Mouse (Mus musculus): ENCODE measurements around the gene Evi5.

Gene Evi5

DNA sequence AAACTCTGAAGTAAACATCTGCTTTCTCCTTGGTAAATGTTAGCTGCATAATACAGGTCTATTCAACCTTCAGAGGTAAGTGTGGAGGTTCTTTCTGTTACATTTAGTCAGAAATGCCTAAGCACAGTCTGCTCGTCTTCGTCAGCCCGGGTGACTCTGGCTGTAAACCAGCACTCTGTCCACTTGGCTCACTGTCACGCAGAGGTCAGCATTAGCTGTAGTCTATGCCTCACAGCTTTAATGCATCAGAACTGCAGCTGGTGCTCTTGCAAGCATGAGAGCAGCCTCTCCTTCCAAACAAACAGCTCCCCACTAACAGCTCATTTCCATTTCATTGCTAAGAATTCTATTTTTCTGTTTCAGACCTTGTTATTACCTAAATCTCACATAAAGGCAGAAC, 67.4 kb downstream of the Evi5 start:
- DNase-seq (ENCODE audit: low read depth in 1 of 2, low spot score in 2 of 2): no peak

DNA sequence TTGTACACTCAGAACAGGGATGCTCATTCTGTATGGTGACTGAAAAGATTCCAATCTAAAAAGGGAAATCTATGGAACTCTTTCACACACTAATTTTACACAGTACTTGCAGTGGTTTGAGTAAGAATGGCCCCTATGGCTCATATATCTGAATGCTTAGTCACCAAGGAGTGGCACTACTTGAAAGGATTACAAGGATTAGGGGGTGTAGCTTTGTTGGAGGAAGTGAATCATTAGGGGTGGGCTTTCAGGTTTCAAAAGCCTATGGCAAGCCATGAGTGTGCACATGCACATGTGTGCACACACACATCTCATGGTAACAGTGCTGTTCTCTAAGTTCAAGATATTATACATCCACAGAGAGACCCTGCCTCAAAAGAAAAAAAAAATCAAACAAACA, 72.3 kb downstream of the Evi5 start:
- DNase-seq (ENCODE audit: low read depth in 1 of 2, low spot score in 2 of 2): no peak

DNA sequence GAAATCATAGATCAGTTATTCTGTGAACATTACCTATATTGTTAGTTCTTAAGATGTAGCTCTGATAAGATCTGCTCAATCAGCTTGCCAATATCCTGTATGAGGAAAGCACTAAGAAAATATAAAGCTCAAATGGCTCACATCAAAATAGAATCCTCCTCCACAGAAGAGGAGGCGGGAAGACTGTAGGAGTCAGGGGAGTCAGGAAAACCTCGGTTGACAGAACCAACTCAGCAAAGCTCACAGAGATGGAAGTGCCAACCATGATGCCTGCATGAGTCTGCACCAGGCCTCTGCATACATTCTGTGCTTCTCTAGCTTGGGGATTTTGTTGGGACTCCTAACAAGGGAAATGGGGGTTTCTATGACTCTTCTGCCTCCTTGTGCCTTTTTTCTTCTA, 73.7 kb downstream of the Evi5 start:
- DNase-seq (ENCODE audit: low read depth in 1 of 2, low spot score in 2 of 2): no peak

DNA sequence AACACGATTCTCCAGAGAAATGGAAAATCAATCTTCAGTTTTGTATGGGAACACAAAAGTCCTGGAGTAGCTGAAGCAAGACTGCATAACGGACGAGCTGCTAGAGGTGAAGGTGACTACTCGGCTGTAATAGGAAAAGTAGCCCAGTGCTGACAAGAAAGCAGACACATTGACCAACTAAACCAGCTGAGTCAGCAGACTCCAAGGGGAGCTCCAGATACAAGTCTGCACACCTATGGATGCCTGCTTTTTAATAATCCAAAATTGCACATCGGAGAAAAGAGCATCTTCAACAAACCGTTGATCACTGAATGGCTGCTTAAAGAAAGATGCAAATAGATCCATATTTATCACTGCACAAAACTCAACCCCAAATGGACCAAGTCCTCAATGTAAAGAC, 76.6 kb downstream of the Evi5 start:
- DNase-seq (ENCODE audit: low read depth in 1 of 2, low spot score in 2 of 2): no peak

DNA sequence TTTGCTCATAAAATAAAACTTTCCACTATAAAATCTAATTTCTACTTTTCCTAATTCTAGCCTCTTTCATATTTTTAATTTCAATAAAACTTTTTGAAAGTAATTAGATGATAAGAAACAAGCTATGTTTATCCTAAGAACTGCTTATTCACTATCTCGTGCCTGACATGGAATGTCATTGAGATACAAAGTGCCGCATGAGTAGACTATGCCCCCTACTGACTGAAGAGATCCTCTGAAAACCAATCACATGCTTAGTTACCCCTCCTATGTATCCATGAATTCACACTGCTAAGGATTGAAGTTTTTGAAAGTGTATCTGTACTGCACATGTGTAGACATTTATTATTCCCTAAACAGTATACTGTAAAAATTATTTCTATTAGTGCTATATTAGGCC, 81.0 kb downstream of the Evi5 start:
- DNase-seq (ENCODE audit: low read depth in 1 of 2, low spot score in 2 of 2): no peak

DNA sequence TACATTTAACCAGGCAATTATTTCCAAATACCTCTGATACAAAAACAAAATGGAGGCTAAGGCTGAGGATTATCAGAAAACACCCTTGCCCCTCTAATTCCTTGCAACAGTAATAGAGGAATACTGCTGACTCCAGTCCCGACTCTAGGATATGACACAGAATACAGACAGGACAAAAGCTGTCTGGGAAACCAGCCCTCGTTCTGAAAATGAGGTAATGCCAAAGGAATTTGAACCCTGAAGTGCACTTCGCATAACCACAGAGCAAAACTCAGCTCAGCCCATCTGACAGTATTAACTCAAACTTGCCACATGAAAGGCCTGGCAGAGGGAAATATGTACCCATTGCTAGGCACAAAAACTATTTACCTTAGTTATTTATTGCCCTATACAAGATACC, 81.6 kb downstream of the Evi5 start:
- no peak for DNase-seq (ENCODE audit: low read depth in 1 of 2, low spot score in 2 of 2)

DNA sequence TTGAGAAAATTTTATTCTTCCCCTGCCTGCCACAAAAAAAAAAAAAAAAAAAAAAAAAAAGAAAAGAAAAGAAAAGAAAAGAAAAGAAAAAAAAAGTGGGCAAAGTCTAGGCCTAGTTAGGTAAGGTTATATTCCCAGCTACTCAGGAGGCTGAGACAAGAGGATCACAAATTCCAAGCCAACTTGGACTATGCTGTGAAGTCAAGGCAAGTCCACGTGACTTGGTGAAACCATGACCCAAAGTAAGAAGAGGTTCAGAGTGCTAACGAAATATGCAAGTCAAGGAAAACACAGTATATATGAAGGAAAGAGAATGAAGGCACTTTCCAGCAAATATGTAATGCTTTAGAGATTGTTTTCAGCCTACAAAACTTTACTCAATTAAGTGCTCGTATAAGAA, 82.4 kb downstream of the Evi5 start:
- no peak for DNase-seq (ENCODE audit: low read depth in 1 of 2, low spot score in 2 of 2)

DNA sequence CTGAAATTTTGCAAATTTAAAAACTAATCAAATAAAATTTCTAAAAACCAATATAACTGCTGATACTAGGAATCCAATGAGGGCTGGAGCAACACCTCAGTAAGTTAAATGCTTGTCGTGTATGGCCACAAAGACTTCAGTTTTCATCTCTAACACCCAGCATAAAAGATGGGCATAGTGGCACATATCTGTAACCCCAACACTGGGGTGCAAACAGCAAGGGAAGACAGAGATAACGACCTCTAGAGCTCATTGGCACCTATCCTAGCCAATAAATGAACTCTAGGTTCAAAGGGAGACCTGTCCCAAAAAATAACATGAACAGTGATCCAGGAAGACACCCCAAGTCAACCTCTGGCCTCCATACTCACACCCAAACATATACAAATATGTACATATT, 82.9 kb downstream of the Evi5 start:
- no peak for DNase-seq (ENCODE audit: low read depth in 1 of 2, low spot score in 2 of 2)

DNA sequence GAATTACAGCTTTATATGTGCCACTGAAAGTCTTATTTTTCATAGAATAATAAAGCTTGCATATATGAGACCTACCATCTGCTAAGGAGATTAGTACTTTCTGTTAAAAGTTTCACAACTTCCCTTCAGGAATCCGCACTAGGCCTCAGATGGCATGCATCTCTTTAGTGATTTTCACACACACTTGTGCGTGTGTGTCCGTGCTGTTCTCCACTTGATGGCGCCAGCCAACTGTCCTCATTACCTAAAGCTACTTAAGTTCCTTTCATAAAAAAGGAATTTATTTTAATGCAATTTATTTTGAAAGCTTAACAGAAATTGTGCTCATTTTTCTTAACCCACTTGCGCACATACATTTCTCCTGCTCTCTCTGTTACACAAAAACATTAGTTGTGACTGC, 85.4 kb downstream of the Evi5 start:
- no peak for DNase-seq (ENCODE audit: low read depth in 1 of 2, low spot score in 2 of 2)

DNA sequence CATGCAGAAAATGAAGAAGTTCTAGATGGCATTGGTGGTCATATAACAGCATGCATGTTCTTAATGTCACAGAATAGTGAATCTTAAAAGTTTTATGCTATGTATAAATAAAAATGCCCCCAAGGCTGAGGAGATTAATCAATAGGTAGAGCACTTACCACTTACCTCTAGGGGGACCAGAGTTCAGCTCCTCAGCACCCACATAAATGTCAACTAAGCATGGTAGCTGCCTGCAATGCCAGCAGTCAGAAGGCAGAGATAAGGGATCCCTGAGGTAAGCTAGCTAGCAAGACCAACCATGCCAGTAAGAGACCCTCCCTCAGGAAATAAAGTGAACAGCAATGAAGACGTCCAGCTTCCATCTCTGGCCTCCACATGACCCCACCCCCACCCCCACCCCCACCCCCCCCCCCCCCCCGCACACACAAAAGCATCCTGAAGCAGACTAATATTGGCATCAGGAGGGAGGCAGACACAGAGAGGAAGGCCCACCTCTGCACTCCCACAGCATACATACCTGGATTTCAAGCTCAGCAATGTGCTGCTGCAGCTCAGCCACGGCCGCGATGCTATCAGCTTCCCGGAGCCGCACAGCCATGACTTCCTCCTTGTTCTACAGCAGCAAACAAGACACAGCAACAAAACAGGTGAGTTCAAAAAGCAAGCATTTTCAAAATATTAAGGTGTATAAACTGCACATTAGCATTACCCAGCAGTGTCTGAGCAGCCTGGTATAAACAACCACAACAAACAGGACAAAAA, 87.0 kb downstream of the Evi5 start:
- no peak for DNase-seq (ENCODE audit: low read depth in 1 of 2, low spot score in 2 of 2)

DNA sequence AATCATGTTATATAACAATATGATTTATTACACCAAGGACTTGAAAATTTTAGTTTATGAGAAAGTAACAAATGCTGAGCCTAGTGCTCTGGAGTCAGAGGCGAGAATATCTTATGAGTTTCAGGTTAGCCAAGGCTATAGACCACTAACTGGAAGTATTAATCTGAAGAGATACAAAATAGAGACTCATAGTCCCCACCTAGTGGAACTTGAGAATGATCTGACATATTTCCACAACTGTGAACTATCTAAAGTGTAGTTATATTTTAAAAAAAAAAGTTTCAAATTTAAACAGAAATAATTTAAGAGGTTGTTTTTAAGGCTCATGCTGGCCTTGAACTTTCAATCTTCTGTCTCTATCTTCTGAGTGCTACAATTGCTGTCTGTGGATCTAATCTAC, 92.5 kb downstream of the Evi5 start:
- no peak for DNase-seq (ENCODE audit: low read depth in 1 of 2, low spot score in 2 of 2)

DNA sequence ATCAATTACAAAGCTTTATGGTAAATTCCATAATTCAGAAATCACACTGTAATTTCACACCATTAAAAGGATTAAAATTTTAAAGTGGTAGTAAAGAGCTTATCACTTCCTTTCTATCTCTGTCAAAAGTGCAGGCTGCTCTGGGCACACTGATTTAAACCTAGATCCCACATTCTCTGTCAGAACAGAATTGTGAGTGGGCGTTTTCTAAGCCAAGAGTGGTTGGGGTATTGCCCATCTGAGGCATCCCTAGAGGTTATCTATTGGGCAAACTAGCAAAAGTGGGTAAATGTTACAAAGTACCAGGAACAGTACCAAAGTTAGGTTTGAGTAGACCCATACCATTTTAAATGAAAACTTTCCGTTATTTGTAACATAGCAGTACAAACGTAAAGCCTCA, 96.1 kb downstream of the Evi5 start:
- DNase-seq (ENCODE audit: low read depth in 1 of 2, low spot score in 2 of 2): no peak

DNA sequence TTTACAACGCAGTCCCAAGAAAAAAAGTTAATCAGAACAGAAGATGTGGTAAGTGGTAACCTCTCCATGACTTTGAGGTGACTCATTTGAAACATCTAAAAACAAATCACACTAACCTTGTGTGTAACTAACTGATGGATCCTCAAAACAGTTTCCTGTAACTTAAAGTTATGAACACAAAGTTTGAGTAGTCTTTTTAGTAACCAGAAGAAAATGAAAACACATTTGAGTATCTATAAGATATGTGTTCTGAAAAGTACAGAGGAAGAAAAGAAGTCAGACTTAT, 97.4 kb downstream of the Evi5 start:
- no peak for DNase-seq (ENCODE audit: low read depth in 1 of 2, low spot score in 2 of 2)

DNA sequence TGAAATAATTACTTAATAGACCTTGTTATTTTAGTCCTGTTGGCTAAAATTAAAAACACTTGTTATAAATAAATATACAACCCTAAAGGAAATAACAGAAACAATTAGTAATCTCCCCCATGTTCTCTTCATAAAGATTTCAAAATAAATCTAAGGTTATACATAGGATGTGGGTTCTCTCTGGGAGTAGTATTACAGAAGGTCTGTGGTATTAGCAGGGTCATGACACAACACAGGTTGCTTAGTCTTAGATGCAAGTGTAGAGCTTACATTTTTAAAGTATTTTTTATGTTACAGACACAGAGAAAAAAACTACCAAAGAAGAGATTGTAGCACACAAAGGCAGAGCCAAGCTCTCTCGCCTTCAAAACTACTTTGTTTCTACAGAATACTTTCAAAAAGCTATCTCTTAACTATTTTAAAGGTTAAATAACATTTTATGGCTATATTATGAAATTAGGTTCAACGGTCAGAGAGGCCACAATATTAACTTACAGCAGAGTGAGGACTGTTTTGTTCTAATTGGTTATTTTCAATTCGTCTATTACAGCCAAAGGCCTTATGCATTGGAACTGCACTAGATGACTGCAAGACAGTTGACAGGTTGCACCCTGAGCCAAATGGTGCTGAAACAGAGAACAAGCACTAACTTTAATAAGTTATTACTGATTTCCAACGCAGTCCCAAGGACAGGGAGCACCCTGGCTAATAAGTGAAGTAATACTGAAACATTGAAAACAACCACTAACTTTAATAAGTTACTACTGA, 97.9 kb downstream of the Evi5 start:
- no peak for DNase-seq (ENCODE audit: low read depth in 1 of 2, low spot score in 2 of 2)

DNA sequence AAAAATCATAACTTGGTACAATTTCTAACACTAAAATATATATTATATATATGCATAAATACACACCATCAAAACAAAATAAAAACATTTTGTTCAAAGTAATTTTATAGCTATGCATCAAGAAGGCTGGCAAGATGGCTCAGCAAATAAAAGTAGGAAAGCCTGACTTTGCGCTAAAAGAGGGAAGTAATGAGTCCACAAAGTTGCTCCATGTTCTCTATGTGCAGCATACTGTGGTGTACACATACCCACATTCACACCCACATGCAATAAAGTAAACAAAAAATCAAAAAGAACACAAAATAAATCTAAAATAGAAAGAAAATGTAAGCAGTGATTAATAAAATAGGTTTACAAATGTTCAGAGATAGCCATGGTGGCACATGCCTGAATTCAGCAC, 99.0 kb downstream of the Evi5 start:
- DNase-seq (ENCODE audit: low read depth in 1 of 2, low spot score in 2 of 2): no peak

DNA sequence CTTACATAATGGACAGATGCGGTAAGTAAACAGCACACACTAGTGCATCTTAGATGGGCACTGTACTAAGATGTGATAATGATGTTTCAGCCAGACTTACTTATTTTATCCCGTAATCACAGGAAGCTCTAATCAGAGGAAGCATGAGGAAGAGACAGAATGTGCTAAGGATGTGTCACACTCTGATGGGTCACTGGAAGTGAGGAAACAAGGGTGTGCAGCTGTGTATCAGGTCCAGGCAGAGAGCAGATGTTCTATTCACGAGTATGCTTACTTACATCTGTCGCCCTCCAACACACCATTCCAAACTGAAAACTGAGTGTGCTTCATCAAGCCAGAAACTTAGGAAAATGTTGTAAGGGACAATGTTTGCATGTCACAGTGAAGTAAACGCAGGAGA, 102.9 kb downstream of the Evi5 start:
- DNase-seq (ENCODE audit: low read depth in 1 of 2, low spot score in 2 of 2): no peak

DNA sequence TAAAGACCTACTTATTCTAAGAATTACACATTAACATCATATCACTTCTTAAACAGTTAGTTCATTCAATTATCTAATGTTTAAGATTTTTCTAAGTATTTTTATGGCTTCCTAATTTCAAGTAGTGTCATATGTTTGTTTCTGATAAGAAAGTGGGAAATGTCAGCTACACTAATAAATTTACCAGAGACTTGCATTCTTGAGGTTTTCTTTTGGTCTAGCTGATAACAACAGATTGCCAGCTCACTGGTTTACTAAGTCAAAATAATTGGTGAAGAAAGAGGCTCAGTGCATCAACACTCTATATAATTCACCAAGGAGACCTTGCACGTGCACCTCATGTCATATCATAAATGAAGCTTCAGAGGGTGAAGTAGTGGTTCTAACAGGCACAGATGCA, 106.7 kb downstream of the Evi5 start:
- DNase-seq (ENCODE audit: low read depth in 1 of 2, low spot score in 2 of 2): no peak

DNA sequence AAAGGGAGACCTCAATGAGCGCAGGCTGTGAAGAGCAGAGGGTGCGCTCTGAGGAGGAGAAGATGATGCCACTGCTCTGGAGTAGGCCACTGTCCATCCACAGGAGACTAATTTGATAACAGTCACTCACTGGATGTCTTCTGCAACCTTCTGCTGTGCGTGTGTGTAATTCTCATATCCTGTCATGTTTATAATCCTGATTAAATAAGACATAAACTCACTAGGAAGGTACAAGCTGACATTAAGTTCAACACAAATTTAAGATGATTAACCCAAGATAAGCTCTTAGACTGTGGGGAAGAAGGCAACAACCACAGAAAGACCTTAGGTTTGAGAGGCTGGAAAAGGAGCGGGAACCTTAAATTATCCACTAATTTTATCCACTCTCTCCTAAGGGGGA, 109.0 kb downstream of the Evi5 start:
- no peak for DNase-seq (ENCODE audit: low read depth in 1 of 2, low spot score in 2 of 2)

DNA sequence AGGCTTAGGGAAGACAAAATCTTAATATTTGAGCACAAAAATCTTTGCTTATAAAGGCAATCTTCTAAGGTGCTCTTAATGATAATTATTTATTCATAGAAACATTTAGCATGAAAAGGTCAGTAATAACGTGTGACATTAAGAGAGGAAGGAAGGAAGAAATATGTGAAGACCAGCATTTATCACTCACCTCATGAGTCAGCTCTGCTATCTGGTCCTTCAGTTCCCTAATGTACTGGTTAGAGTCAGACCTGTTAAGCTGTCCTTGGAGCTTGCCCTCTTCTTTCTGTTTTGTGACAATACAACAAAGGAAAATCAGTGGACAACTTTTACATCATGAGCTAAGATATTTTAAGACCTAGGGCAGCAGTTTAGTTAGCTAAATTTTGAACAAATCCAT, 110.4 kb downstream of the Evi5 start:
- DNase-seq (ENCODE audit: low read depth in 1 of 2, low spot score in 2 of 2): no peak

DNA sequence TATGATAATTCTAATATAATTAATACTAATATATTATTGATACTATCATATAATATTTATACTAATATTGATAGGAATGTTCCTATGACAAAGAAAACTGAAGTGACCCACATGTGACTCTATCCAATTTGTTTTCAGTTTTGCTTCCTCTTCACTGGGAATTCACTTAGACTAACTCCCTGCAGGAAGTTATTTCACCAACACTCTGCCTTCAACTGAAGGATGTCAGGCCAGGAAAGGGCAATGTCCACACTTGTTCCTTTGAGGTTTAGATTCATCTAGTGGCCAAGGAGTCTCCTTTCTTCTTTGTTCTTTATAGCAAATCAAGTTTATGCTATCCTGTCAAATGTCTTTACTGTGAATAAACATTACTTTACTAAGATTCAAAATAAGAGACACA, 111.2 kb downstream of the Evi5 start:
- DNase-seq (ENCODE audit: low read depth in 1 of 2, low spot score in 2 of 2): no peak

DNA sequence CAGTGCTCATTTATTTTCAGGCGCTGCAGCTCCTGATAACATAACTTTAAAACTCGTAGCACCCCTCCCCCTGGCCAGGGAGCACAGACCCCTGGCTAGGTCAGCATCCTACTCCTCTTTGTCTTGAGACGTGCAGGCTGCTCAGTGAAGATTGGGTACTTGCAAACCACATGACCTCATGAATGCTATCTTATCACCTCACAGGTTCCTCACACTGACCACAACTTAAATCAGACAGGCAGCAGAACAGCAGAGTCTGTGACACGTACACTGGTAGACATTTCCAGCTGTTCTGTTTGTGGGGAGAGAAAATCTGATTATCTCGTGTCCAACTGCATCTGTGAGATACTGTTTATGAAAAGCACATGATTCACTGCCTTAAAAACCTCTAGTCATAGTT, 115.8 kb downstream of the Evi5 start:
- no peak for DNase-seq (ENCODE audit: low read depth in 1 of 2, low spot score in 2 of 2)

DNA sequence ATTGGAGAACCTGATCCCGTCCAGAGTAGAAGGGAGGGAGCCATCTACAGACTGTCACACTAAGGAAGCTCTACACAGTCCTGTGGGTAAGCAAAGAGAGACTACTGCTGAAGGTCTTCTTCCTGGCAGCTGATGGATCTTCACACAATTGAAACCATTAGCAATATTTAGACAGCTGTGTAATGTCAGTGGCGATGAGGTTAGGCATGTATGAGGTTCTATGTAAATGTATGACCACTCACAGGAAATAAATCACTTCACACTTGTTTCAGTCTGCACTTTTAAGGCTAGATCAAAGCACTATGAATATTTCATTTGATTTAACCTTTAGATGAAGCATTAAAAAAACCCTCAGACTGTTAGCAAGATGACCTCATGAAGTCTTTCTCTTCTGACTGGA, 118.8 kb downstream of the Evi5 start:
- DNase-seq (ENCODE audit: low read depth in 1 of 2, low spot score in 2 of 2): no peak

DNA sequence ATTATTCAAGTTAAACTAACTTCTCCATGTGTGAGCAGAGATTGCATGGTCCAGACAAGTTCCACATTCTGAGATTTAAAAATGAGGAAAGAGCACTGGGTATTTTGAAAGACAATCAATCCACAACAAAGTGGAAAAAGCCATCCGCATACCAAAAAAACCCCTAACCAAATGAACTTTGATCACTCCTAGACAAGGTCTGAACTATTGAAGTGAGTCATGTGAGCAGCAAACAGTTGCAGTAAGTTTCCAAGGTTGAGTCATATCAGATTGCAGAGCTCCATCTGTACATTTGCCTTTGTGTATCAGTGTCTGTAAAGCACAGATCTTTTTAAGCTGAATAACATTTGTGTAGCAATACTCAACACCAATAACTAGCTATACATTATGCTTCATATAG, 120.2 kb downstream of the Evi5 start:
- no peak for DNase-seq (ENCODE audit: low read depth in 1 of 2, low spot score in 2 of 2)
